In the genomic region with DNA sequence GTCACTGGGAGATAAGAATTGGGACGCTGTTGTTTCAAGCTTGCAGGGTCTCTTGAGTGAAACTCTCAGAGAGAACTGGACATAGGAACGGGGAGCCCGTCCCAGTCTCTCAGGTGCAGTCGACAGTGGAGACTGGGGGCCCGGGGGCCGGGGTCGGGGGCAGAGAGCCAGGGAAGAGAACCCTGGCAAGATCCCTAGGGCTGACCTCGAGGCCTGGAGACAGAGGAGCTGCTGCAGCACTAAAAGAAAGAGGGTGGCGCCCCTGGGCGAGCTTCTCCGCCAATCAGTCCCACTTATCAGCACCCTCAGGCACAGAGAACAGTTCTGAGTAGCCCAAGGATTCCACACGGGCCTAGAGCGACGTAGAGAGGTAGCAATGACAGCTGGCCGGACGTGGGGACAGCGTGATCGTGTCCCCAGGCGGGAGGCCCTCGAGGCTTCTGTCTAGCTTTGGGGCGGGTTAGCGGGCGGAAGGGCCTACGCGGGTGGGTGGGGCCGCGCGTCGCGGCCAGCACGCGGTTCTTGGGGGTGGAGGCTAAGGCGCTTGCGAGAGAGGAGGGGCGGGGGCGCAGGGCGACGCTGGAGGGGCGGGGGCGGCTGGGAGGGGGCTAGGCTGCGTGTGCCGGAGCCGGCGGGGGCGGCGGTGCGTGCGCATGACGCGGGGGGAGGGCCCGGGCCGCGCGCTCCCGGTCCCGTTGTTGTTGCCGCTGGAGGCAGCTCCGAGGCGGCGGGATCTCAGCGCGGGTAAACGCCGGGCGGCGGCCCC, we compare ENCODE assay signal across 8 mouse cellular contexts. TPM values are rescaled to one million over a fixed set of nuclear protein-coding genes. Genes with fewer than 3 reads are reported as not detected.
A peak's percentile ranks its signal among the peaks of the same experiment; 100 is the strongest.
DNase-seq lines count a peak whose midpoint lies in the region; ATAC-seq and TF ChIP-seq lines count a peak whose summit lies in the region.

No protein-coding gene starts in this region.

- H3K4me1 ChIP-seq in embryonic fibroblast, embryonic 13.5 days (ENCODE audit: control insufficient read depth, insufficient read depth, low read length), result peaks cover 11% of the 10 kb centered on the region
- peaks cover 44% of the 10 kb centered on the region for H3K4me1 ChIP-seq in heart, embryonic 11.5 days (ENCODE audit: control insufficient read depth, insufficient read depth, low read length)
- H3K4me1 ChIP-seq in kidney, embryonic 16.5 days (ENCODE audit: insufficient read depth, low read length), result peaks cover 49% of the 10 kb centered on the region
- H3K4me1 ChIP-seq in liver, embryonic 13.5 days (replicated peaks), result peaks cover 76% of the 10 kb centered on the region
- H3K4me1 ChIP-seq in stomach, embryonic 15.5 days, result peaks cover 37% of the 10 kb centered on the region

- peak; percentile 94 for DNase-seq in CD4-positive helper T cell, adult 2 months (ENCODE audit: low read depth, low spot score)
- DNase-seq in brain, adult 2 months (ENCODE audit: low read depth, low spot score), result peak; percentile 96
- peak; percentile 77 for DNase-seq in liver, embryonic 13.5 days
- DNase-seq in neural tube, embryonic 10.5 days (ENCODE audit: extremely low spot score, low spot score), result peak; percentile 87

- peak overlapping the region; percentile 48 for H3K27ac ChIP-seq in embryonic fibroblast, embryonic 13.5 days (ENCODE audit: insufficient read depth, low read length)
- H3K27ac ChIP-seq in heart, embryonic 11.5 days (ENCODE audit: low read depth, low read length), result peak overlapping the region; percentile 89
- H3K27ac ChIP-seq in kidney, embryonic 16.5 days (ENCODE audit: low read length), result peak overlapping the region; percentile 85
- peak overlapping the region; percentile 95 for H3K27ac ChIP-seq in liver, embryonic 13.5 days
- H3K27ac ChIP-seq in stomach, embryonic 15.5 days, result peak overlapping the region; percentile 90

- WGBS in heart, embryonic 11.5 days (ENCODE audit: insufficient replicate concordance), result 1% methylated on average over 42 of the region's 66 CpGs
- 2% methylated on average over 58 of the region's 66 CpGs for WGBS in kidney, embryonic 16.5 days
- 1% methylated on average over 54 of the region's 66 CpGs for WGBS in liver, embryonic 13.5 days (ENCODE audit: insufficient replicate concordance)
- whole genome bisulfite sequencing in stomach, embryonic 15.5 days, result 2% methylated on average over 42 of the region's 66 CpGs

- ATAC-seq in heart, embryonic 11.5 days (replicated peaks; ENCODE audit: insufficient number of reproducible peaks, low FRiP score, low TSS enrichment), result peak; percentile 76
- ATAC-seq in kidney, embryonic 16.5 days (ENCODE audit: low FRiP score, low TSS enrichment), result peak; percentile 73
- ATAC-seq in liver, embryonic 13.5 days (ENCODE audit: low read depth), result peak; percentile 72
- ATAC-seq in stomach, embryonic 15.5 days (ENCODE audit: insufficient read depth, low FRiP score, low read depth), result peak; percentile 77

- peak overlapping the region; percentile 88 for H3K9ac ChIP-seq in heart, embryonic 11.5 days (ENCODE audit: low read depth, low read length)
- H3K9ac ChIP-seq in kidney, embryonic 16.5 days (replicated peaks; ENCODE audit: low read length), result peak overlapping the region; percentile 91
- peak overlapping the region; percentile 93 for H3K9ac ChIP-seq in liver, embryonic 13.5 days
- peak overlapping the region; percentile 92 for H3K9ac ChIP-seq in stomach, embryonic 15.5 days

- H3K27me3 ChIP-seq in heart, embryonic 11.5 days (ENCODE audit: control insufficient read depth, insufficient read depth, low read length), result no peaks in the 10 kb centered on the region
- H3K27me3 ChIP-seq in kidney, embryonic 16.5 days (ENCODE audit: insufficient read depth, low read length), result no peaks in the 10 kb centered on the region
- H3K27me3 ChIP-seq in liver, embryonic 13.5 days, result no peaks in the 10 kb centered on the region
- H3K27me3 ChIP-seq in stomach, embryonic 15.5 days (replicated peaks), result no peaks in the 10 kb centered on the region

- no peak for TF ChIP-seq CTCF in embryonic fibroblast, embryonic 13.5 days (IDR thresholded peaks at IDR 0.05; ENCODE audit: borderline replicate concordance, insufficient read depth, low read length)

- no peaks in the 10 kb centered on the region for H3K9me3 ChIP-seq in heart, embryonic 11.5 days (replicated peaks; ENCODE audit: control insufficient read depth, low read length)
- H3K9me3 ChIP-seq in kidney, embryonic 16.5 days (ENCODE audit: low read length), result no peaks in the 10 kb centered on the region
- H3K9me3 ChIP-seq in liver, embryonic 13.5 days (replicated peaks), result no peaks in the 10 kb centered on the region
- H3K9me3 ChIP-seq in stomach, embryonic 15.5 days, result no peaks in the 10 kb centered on the region

- H3K4me3 ChIP-seq in embryonic fibroblast, embryonic 13.5 days (ENCODE audit: insufficient read depth, low read length), result peak overlapping the region; percentile 35
- peak overlapping the region; percentile 86 for H3K4me3 ChIP-seq in heart, embryonic 11.5 days (ENCODE audit: low read depth, low read length)
- peak overlapping the region; percentile 93 for H3K4me3 ChIP-seq in kidney, embryonic 16.5 days (ENCODE audit: low read length)
- peak overlapping the region; percentile 85 for H3K4me3 ChIP-seq in liver, embryonic 13.5 days (replicated peaks)
- H3K4me3 ChIP-seq in stomach, embryonic 15.5 days (replicated peaks), result peak overlapping the region; percentile 86

- no peaks in the 10 kb centered on the region for H3K36me3 ChIP-seq in heart, embryonic 11.5 days (ENCODE audit: control insufficient read depth, insufficient read depth, low read length)
- H3K36me3 ChIP-seq in kidney, embryonic 16.5 days (ENCODE audit: insufficient read depth, low read length), result no peaks in the 10 kb centered on the region
- peaks cover 10% of the 10 kb centered on the region; the same call in 1 of the 2 replicates for H3K36me3 ChIP-seq in liver, embryonic 13.5 days
- no peaks in the 10 kb centered on the region for H3K36me3 ChIP-seq in stomach, embryonic 15.5 days

- peak; percentile 83 for TF ChIP-seq POLR2A in embryonic fibroblast, embryonic 13.5 days (IDR thresholded peaks at IDR 0.05; ENCODE audit: low read depth, low read length)

- H3K4me2 ChIP-seq in heart, embryonic 11.5 days, result peak overlapping the region; percentile 79
- H3K4me2 ChIP-seq in kidney, embryonic 16.5 days (replicated peaks; ENCODE audit: low read depth, low read length), result peak overlapping the region; percentile 89
- H3K4me2 ChIP-seq in liver, embryonic 13.5 days, result peak overlapping the region; percentile 100
- H3K4me2 ChIP-seq in stomach, embryonic 15.5 days, result peak overlapping the region; percentile 92

RNA-seq across cellular contexts. Expression of a gene that starts 0.5 kb away (rescaled TPM):
- 31.2 and 38.7 TPM in 2 replicates for polyA plus RNA-seq in embryonic fibroblast, embryonic 13.5 days (2011; ENCODE audit: insufficient read length, low read depth, missing spikeins)
- 24.6 and 28.8 TPM in 2 replicates for polyA plus RNA-seq in heart, embryonic 11.5 days (2014; fragmentation: Nextera tagmentation; extraction: Ambion mirVana)
- 15.0 and 21.0 TPM in 2 replicates for polyA plus RNA-seq in kidney, embryonic 16.5 days (2015; fragmentation: Nextera tagmentation; extraction: Ambion mirVana)
- 9.0 and 10.3 TPM in 2 replicates for polyA plus RNA-seq in liver, embryonic 13.5 days (2015; fragmentation: Nextera tagmentation; extraction: Ambion mirVana)
- polyA plus RNA-seq in stomach, embryonic 15.5 days (2015; fragmentation: Nextera tagmentation; extraction: Ambion mirVana), result 35.9 and 37.7 TPM in 2 replicates

RNA-seq across cellular contexts. Expression of a gene that starts 3.8 kb away (rescaled TPM):
- polyA plus RNA-seq in embryonic fibroblast, embryonic 13.5 days (2011; ENCODE audit: insufficient read length, low read depth, missing spikeins), result 5.9 and 9.8 TPM in 2 replicates
- polyA plus RNA-seq in heart, embryonic 11.5 days (2014; fragmentation: Nextera tagmentation; extraction: Ambion mirVana), result 21.5 and 22.6 TPM in 2 replicates
- polyA plus RNA-seq in kidney, embryonic 16.5 days (2015; fragmentation: Nextera tagmentation; extraction: Ambion mirVana), result 29.4 and 32.8 TPM in 2 replicates
- 5.8 and 7.3 TPM in 2 replicates for polyA plus RNA-seq in liver, embryonic 13.5 days (2015; fragmentation: Nextera tagmentation; extraction: Ambion mirVana)
- polyA plus RNA-seq in stomach, embryonic 15.5 days (2015; fragmentation: Nextera tagmentation; extraction: Ambion mirVana), result 22.0 and 22.3 TPM in 2 replicates

RNA-seq across cellular contexts. Expression of a gene that starts 6.4 kb away (rescaled TPM):
- polyA plus RNA-seq in embryonic fibroblast, embryonic 13.5 days (2011; ENCODE audit: insufficient read length, low read depth, missing spikeins), result 63.3 and 91.1 TPM in 2 replicates
- 158 and 165 TPM in 2 replicates for polyA plus RNA-seq in heart, embryonic 11.5 days (2014; fragmentation: Nextera tagmentation; extraction: Ambion mirVana)
- 143 and 147 TPM in 2 replicates for polyA plus RNA-seq in kidney, embryonic 16.5 days (2015; fragmentation: Nextera tagmentation; extraction: Ambion mirVana)
- polyA plus RNA-seq in liver, embryonic 13.5 days (2015; fragmentation: Nextera tagmentation; extraction: Ambion mirVana), result 56.0 and 59.0 TPM in 2 replicates
- polyA plus RNA-seq in stomach, embryonic 15.5 days (2015; fragmentation: Nextera tagmentation; extraction: Ambion mirVana), result 98.1 and 103 TPM in 2 replicates

RNA-seq across cellular contexts. Expression of a gene that starts 27.8 kb away (rescaled TPM):
- polyA plus RNA-seq in embryonic fibroblast, embryonic 13.5 days (2011; ENCODE audit: insufficient read length, low read depth, missing spikeins), result 59.0 and 69.3 TPM in 2 replicates
- polyA plus RNA-seq in heart, embryonic 11.5 days (2014; fragmentation: Nextera tagmentation; extraction: Ambion mirVana), result 17.7 and 17.9 TPM in 2 replicates
- 52.5 and 53.8 TPM in 2 replicates for polyA plus RNA-seq in kidney, embryonic 16.5 days (2015; fragmentation: Nextera tagmentation; extraction: Ambion mirVana)
- 9.0 and 10.8 TPM in 2 replicates for polyA plus RNA-seq in liver, embryonic 13.5 days (2015; fragmentation: Nextera tagmentation; extraction: Ambion mirVana)
- polyA plus RNA-seq in stomach, embryonic 15.5 days (2015; fragmentation: Nextera tagmentation; extraction: Ambion mirVana), result 38.8 and 44.6 TPM in 2 replicates

RNA-seq across cellular contexts. Expression of a gene that starts 28.1 kb away (rescaled TPM):
- polyA plus RNA-seq in embryonic fibroblast, embryonic 13.5 days (2011; ENCODE audit: insufficient read length, low read depth, missing spikeins), result 70.7 and 76.7 TPM in 2 replicates
- polyA plus RNA-seq in heart, embryonic 11.5 days (2014; fragmentation: Nextera tagmentation; extraction: Ambion mirVana), result 34.0 and 36.2 TPM in 2 replicates
- 51.1 and 51.5 TPM in 2 replicates for polyA plus RNA-seq in kidney, embryonic 16.5 days (2015; fragmentation: Nextera tagmentation; extraction: Ambion mirVana)
- 10.9 and 11.3 TPM in 2 replicates for polyA plus RNA-seq in liver, embryonic 13.5 days (2015; fragmentation: Nextera tagmentation; extraction: Ambion mirVana)
- 37.3 and 41.2 TPM in 2 replicates for polyA plus RNA-seq in stomach, embryonic 15.5 days (2015; fragmentation: Nextera tagmentation; extraction: Ambion mirVana)

Comparison
In these comparisons a context has a peak if more than half of its experiments do, and no peak if none do; other contexts are left out.
1. Peak in every context shown above with its lines: DNase-seq, ATAC-seq, H3K4me3 ChIP-seq and H3K27ac ChIP-seq.
2. H3K4me3 ChIP-seq: peak in every context shown above with its lines; median percentile 93 in kidney, embryonic 16.5 days; 86 in heart, embryonic 11.5 days; 86 in stomach, embryonic 15.5 days; 85 in liver, embryonic 13.5 days; 35 in embryonic fibroblast, embryonic 13.5 days.